Mouse (Mus musculus): ENCODE results near the gene Pm20d1. TPM values are rescaled to one million over a fixed set of nuclear protein-coding genes. Genes with fewer than 3 reads are reported as not detected.

Pm20d1 gene
- polyA plus RNA-seq, 1 experiment: 0.01 TPM

GRCm38 (mm10) chr1:131820887-131821328 lies 23.7 kb downstream of the Pm20d1 start:
- H3K4me2 ChIP-seq (ENCODE audit: low read depth): peak overlapping the region; percentile 42
- peaks cover 31% of the 10 kb centered on the region for H3K27me3 ChIP-seq (ENCODE audit: control insufficient read depth, insufficient read depth, insufficient read length)
- no peaks in the 10 kb centered on the region for H3K79me2 ChIP-seq (ENCODE audit: control insufficient read depth, insufficient read depth)
- H3K36me3 ChIP-seq (ENCODE audit: control insufficient read depth, insufficient read depth): no peaks in the 10 kb centered on the region
- H3ac ChIP-seq (ENCODE audit: control insufficient read depth, insufficient read length): no peak overlapping the region
- no peak overlapping the region for H3K4me3 ChIP-seq
- TF ChIP-seq CEBPB (IDR thresholded peaks at IDR 0.05; ENCODE audit: insufficient read depth, poor library complexity, severe bottlenecking) (no peak), TCF12 (IDR thresholded peaks at IDR 0.05; ENCODE audit: insufficient read depth, poor library complexity, severe bottlenecking) (peak; percentile 74), TCF3 (IDR thresholded peaks at IDR 0.05; ENCODE audit: insufficient read length, low read depth) (peak; percentile 81), SRF (IDR thresholded peaks at IDR 0.05; ENCODE audit: control insufficient read depth, insufficient read length, low read depth) (no peak), POLR2AphosphoS2 (IDR thresholded peaks at IDR 0.05; ENCODE audit: insufficient read length, low read depth) (no peak), USF1 (IDR thresholded peaks at IDR 0.05; ENCODE audit: low read depth) (no peak), MYOG (IDR thresholded peaks at IDR 0.05; ENCODE audit: control insufficient read depth in 1 of 3, insufficient read depth in 1 of 3, insufficient read length in 2 of 3, low read depth in 2 of 3) (peak in 2 of 3 experiments; percentile 72 to 81), REST (IDR thresholded peaks at IDR 0.05; ENCODE audit: insufficient read depth, insufficient read length) (no peak), E2F4 (IDR thresholded peaks at IDR 0.05; ENCODE audit: insufficient read depth) (no peak), MAX (IDR thresholded peaks at IDR 0.05; ENCODE audit: low read depth) (no peak), POLR2A (IDR thresholded peaks at IDR 0.05; ENCODE audit: insufficient read length, low read depth) (no peak), MYOD1 (IDR thresholded peaks at IDR 0.05; ENCODE audit: control insufficient read depth in 1 of 3, insufficient read length in 2 of 3, low read depth in 2 of 3) (peak; percentile 89 to 92 (median 91))

GRCm38 (mm10) chr1:131822292-131822691 lies 25.1 kb downstream of the Pm20d1 start:
- Histone ChIP-seq H3ac (ENCODE audit: control insufficient read depth, insufficient read length) (no peak overlapping the region), H3K4me3 (no peak overlapping the region), H3K27me3 (ENCODE audit: control insufficient read depth, insufficient read depth, insufficient read length) (peaks cover 18% of the 10 kb centered on the region), H3K79me2 (ENCODE audit: control insufficient read depth, insufficient read depth) (no peaks in the 10 kb centered on the region), H3K36me3 (ENCODE audit: control insufficient read depth, insufficient read depth) (no peaks in the 10 kb centered on the region), H3K4me2 (ENCODE audit: low read depth) (no peak overlapping the region)
- TF ChIP-seq USF1 (IDR thresholded peaks at IDR 0.05; ENCODE audit: low read depth) (no peak), MYOD1 (IDR thresholded peaks at IDR 0.05; ENCODE audit: control insufficient read depth in 1 of 3, insufficient read length in 2 of 3, low read depth in 2 of 3) (no peak), MAX (IDR thresholded peaks at IDR 0.05; ENCODE audit: low read depth) (no peak), POLR2A (IDR thresholded peaks at IDR 0.05; ENCODE audit: insufficient read length, low read depth) (no peak), REST (IDR thresholded peaks at IDR 0.05; ENCODE audit: insufficient read depth, insufficient read length) (no peak), TCF3 (IDR thresholded peaks at IDR 0.05; ENCODE audit: insufficient read length, low read depth) (no peak), TCF12 (IDR thresholded peaks at IDR 0.05; ENCODE audit: insufficient read depth, poor library complexity, severe bottlenecking) (no peak), MYOG (IDR thresholded peaks at IDR 0.05; ENCODE audit: control insufficient read depth in 1 of 3, insufficient read depth in 1 of 3, insufficient read length in 2 of 3, low read depth in 2 of 3) (no peak), SRF (IDR thresholded peaks at IDR 0.05; ENCODE audit: control insufficient read depth, insufficient read length, low read depth) (no peak), E2F4 (IDR thresholded peaks at IDR 0.05; ENCODE audit: insufficient read depth) (no peak), CEBPB (IDR thresholded peaks at IDR 0.05; ENCODE audit: insufficient read depth, poor library complexity, severe bottlenecking) (no peak), POLR2AphosphoS2 (IDR thresholded peaks at IDR 0.05; ENCODE audit: insufficient read length, low read depth) (no peak)

GRCm38 (mm10) chr1:131822856-131823492 lies 25.8 kb downstream of the Pm20d1 start:
- TF ChIP-seq TCF12 (IDR thresholded peaks at IDR 0.05; ENCODE audit: insufficient read depth, poor library complexity, severe bottlenecking) (no peak), SRF (IDR thresholded peaks at IDR 0.05; ENCODE audit: control insufficient read depth, insufficient read length, low read depth) (no peak), E2F4 (IDR thresholded peaks at IDR 0.05; ENCODE audit: insufficient read depth) (no peak), MAX (IDR thresholded peaks at IDR 0.05; ENCODE audit: low read depth) (no peak), POLR2AphosphoS2 (IDR thresholded peaks at IDR 0.05; ENCODE audit: insufficient read length, low read depth) (no peak), CEBPB (IDR thresholded peaks at IDR 0.05; ENCODE audit: insufficient read depth, poor library complexity, severe bottlenecking) (no peak), POLR2A (IDR thresholded peaks at IDR 0.05; ENCODE audit: insufficient read length, low read depth) (no peak), TCF3 (IDR thresholded peaks at IDR 0.05; ENCODE audit: insufficient read length, low read depth) (no peak)
- Histone ChIP-seq H3K4me2 (ENCODE audit: low read depth) (no peak overlapping the region), H3K79me2 (ENCODE audit: control insufficient read depth, insufficient read depth) (no peaks in the 10 kb centered on the region), H3K4me3 (no peak overlapping the region), H3K36me3 (ENCODE audit: control insufficient read depth, insufficient read depth) (no peaks in the 10 kb centered on the region), H3K27me3 (ENCODE audit: control insufficient read depth, insufficient read depth, insufficient read length) (peaks cover 12% of the 10 kb centered on the region), H3ac (ENCODE audit: control insufficient read depth, insufficient read length) (no peak overlapping the region)

- Histone ChIP-seq H3K36me3 (ENCODE audit: control insufficient read depth, insufficient read depth) (no peaks in the 10 kb centered on the region), H3K79me2 (ENCODE audit: control insufficient read depth, insufficient read depth) (no peaks in the 10 kb centered on the region), H3K27me3 (ENCODE audit: control insufficient read depth, insufficient read depth, insufficient read length) (peaks cover 6% of the 10 kb centered on the region), H3K4me2 (ENCODE audit: low read depth) (no peak overlapping the region), H3K4me3 (no peak overlapping the region), H3ac (ENCODE audit: control insufficient read depth, insufficient read length) (no peak overlapping the region)
- TF ChIP-seq POLR2AphosphoS2 (IDR thresholded peaks at IDR 0.05; ENCODE audit: insufficient read length, low read depth) (no peak), CEBPB (IDR thresholded peaks at IDR 0.05; ENCODE audit: insufficient read depth, poor library complexity, severe bottlenecking) (no peak), SRF (IDR thresholded peaks at IDR 0.05; ENCODE audit: control insufficient read depth, insufficient read length, low read depth) (no peak), REST (IDR thresholded peaks at IDR 0.05; ENCODE audit: insufficient read depth, insufficient read length) (no peak), MYOD1 (IDR thresholded peaks at IDR 0.05; ENCODE audit: control insufficient read depth in 1 of 3, insufficient read length in 2 of 3, low read depth in 2 of 3) (no peak), POLR2A (IDR thresholded peaks at IDR 0.05; ENCODE audit: insufficient read length, low read depth) (no peak), E2F4 (IDR thresholded peaks at IDR 0.05; ENCODE audit: insufficient read depth) (no peak), TCF12 (IDR thresholded peaks at IDR 0.05; ENCODE audit: insufficient read depth, poor library complexity, severe bottlenecking) (no peak), MAX (IDR thresholded peaks at IDR 0.05; ENCODE audit: low read depth) (no peak), TCF3 (IDR thresholded peaks at IDR 0.05; ENCODE audit: insufficient read length, low read depth) (no peak), MYOG (IDR thresholded peaks at IDR 0.05; ENCODE audit: control insufficient read depth in 1 of 3, insufficient read depth in 1 of 3, insufficient read length in 2 of 3, low read depth in 2 of 3) (no peak), USF1 (IDR thresholded peaks at IDR 0.05; ENCODE audit: low read depth) (no peak)
Measured at GRCm38 (mm10) chr1:131823563-131823962, 26.4 kb downstream of the Pm20d1 start.
